In the genomic region with DNA sequence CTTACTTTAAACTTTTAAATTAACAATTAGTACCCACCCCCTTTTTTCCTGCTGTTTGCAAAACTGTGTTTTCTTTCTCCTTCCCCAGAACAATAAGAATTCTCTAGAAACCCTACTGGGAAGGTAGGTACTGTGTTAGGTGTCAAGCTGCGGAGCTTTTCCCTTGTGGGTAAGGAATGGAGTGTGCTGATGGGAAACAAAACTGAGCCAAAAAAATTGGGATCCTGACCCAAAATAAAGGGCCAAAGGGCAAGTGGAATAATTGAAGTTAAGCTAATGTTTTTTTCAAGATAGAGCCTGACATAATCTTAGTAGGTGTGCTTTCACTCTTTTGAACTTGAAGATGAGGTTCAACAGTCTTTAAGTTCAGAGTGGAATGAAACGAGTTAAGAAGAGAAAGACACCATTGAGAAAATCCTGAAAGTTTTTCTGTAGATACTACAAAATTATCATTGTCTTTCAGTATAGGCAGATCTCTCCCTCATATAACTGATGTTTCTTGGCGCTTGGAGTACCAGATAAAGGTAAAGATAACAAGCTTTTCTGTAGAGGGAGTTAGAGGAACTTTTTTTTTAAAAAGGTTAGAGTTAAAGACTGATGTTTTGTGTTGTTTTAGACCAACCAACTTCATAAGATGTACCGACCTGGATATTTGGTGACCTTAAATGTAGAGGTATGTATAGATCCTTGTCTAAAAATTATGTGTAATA, we compare ENCODE assay signal across 19 mouse cellular contexts. TPM values are rescaled to one million over a fixed set of nuclear protein-coding genes. Genes with fewer than 3 reads are reported as not detected.
DNase-seq lines count a peak whose midpoint lies in the region; ATAC-seq and TF ChIP-seq lines count a peak whose summit lies in the region.
"Had no signal": no experiment of that assay in that cellular context is flagged by ENCODE, and none has a peak within 500 bp of the region (broad histone marks: within the 10 kb centered on the region; RNA-seq: fewer than 3 reads in every experiment).

No protein-coding gene starts in this region.

- TF ChIP-seq POLR2A in liver, adult 2 months (IDR thresholded peaks at IDR 0.05; ENCODE audit: extremely low read depth, insufficient read depth, low read length): no peak
- TF ChIP-seq POLR2A in brain, embryonic 14.5 days (IDR thresholded peaks at IDR 0.05; ENCODE audit: borderline replicate concordance, extremely low read depth, insufficient read depth, insufficient read length, poor library complexity, severe bottlenecking): no peak

- 70% methylated on average over 4 of the region's 4 CpGs for WGBS in forebrain, embryonic 14.5 days
- 81% methylated on average over 4 of the region's 4 CpGs for WGBS in forebrain, postnatal 0 days
- 75% methylated on average over 4 of the region's 4 CpGs for WGBS in liver, adult 2 months

- ATAC-seq in forebrain, embryonic 14.5 days: no peak
- no peak for ATAC-seq in forebrain, postnatal 0 days
- ATAC-seq: activated CD4-positive, CD25-positive, alpha-beta regulatory T cell, adult 4 months; hindbrain, postnatal 0 days had no signal

- TF ChIP-seq CTCF in forebrain, postnatal 0 days (IDR thresholded peaks at IDR 0.05; ENCODE audit: low read depth): no peak
- no peak for TF ChIP-seq CTCF in liver, adult 2 months (IDR thresholded peaks at IDR 0.05; ENCODE audit: low read depth, low read length)
- no peak for TF ChIP-seq CTCF in brain, embryonic 14.5 days (IDR thresholded peaks at IDR 0.05; ENCODE audit: borderline replicate concordance, extremely low read depth, insufficient read depth, insufficient read length)

- H3K9ac ChIP-seq in forebrain, embryonic 14.5 days (ENCODE audit: low read length): no peak overlapping the region
- no peak overlapping the region for H3K9ac ChIP-seq in forebrain, postnatal 0 days
- no peak overlapping the region for H3K9ac ChIP-seq in liver, adult 2 months (ENCODE audit: low read depth, low read length)
- H3K9ac ChIP-seq: heart, embryonic 15.5 days; neural tube, embryonic 12.5 days had no signal

- peaks cover 5% of the 10 kb centered on the region; the same call in 1 of the 2 replicates for H3K79me2 ChIP-seq in liver, adult 2 months (ENCODE audit: control insufficient read depth, insufficient read depth, low read length)

- 0 out of 2 replicates have a peak overlapping the region, but pooled peaks have one; percentile 1 for H3K4me2 ChIP-seq in forebrain, embryonic 14.5 days (ENCODE audit: low read length)
- H3K4me2 ChIP-seq in forebrain, postnatal 0 days (ENCODE audit: low read depth): no peak overlapping the region

- peaks cover 8% of the 10 kb centered on the region; the same call in 1 of the 2 replicates for H3K4me1 ChIP-seq in forebrain, embryonic 14.5 days (ENCODE audit: control insufficient read depth, insufficient read depth, low read length)
- 0 out of 2 replicates have a peak, but pooled peaks cover 11% of the 10 kb centered on the region for H3K4me1 ChIP-seq in forebrain, postnatal 0 days (ENCODE audit: insufficient read depth)
- H3K4me1 ChIP-seq in liver, adult 2 months (ENCODE audit: control insufficient read depth, insufficient read depth, low read length): peaks cover 12% of the 10 kb centered on the region

- DNase-seq in forebrain, embryonic 14.5 days (ENCODE audit: low spot score): no peak
- DNase-seq in forebrain, postnatal 0 days: no peak
- peak; percentile 65 for DNase-seq in liver, adult 2 months (ENCODE audit: extremely low read depth, low read depth, low spot score)
- no peak for DNase-seq in liver
- peak; percentile 3 for DNase-seq in 3T3-L1 (ENCODE audit: low read depth, low spot score)
- DNase-seq in brain, embryonic 14.5 days (ENCODE audit: low read depth): peak; percentile 5
- no peak for DNase-seq in layer of hippocampus, adult 9-10 months (ENCODE audit: low spot score)
- no peak for DNase-seq in right cerebral cortex, postnatal 4 days
- DNase-seq: B cell, adult 2 months; cerebellum, adult 11-12 months; kidney, postnatal 4 days had no signal

- no peak overlapping the region for H3K4me3 ChIP-seq in forebrain, embryonic 14.5 days (ENCODE audit: low read depth, low read length)
- H3K4me3 ChIP-seq in forebrain, postnatal 0 days (ENCODE audit: low read depth, low read length): no peak overlapping the region
- H3K4me3 ChIP-seq in liver, adult 2 months (ENCODE audit: insufficient read depth, low read depth, low read length): no peak overlapping the region
- H3K4me3 ChIP-seq: heart, embryonic 15.5 days; neural tube, embryonic 12.5 days had no signal

- no peaks in the 10 kb centered on the region; the same call in 1 of the 2 replicates for H3K36me3 ChIP-seq in forebrain, embryonic 14.5 days (ENCODE audit: control insufficient read depth, insufficient read depth, low read length)
- H3K36me3 ChIP-seq in forebrain, postnatal 0 days (ENCODE audit: insufficient read depth): no peaks in the 10 kb centered on the region
- H3K36me3 ChIP-seq in liver, adult 2 months (ENCODE audit: control insufficient read depth, insufficient read depth, low read length): no peaks in the 10 kb centered on the region
- H3K36me3 ChIP-seq: heart, embryonic 15.5 days; neural tube, embryonic 12.5 days had no signal

- H3K9me3 ChIP-seq in forebrain, embryonic 14.5 days (replicated peaks; ENCODE audit: control insufficient read depth, low read length): no peaks in the 10 kb centered on the region
- H3K9me3 ChIP-seq in forebrain, postnatal 0 days (ENCODE audit: low read length): no peaks in the 10 kb centered on the region
- H3K9me3 ChIP-seq: G1E; heart, embryonic 15.5 days; neural tube, embryonic 12.5 days had no signal

- peaks cover 8% of the 10 kb centered on the region for H3K27me3 ChIP-seq in forebrain, embryonic 14.5 days (replicated peaks; ENCODE audit: control insufficient read depth, insufficient read depth, low read length)
- H3K27me3 ChIP-seq in forebrain, postnatal 0 days (ENCODE audit: insufficient read depth, low read length): 0 out of 2 replicates have a peak, but pooled peaks cover 4% of the 10 kb centered on the region
- peaks cover 9% of the 10 kb centered on the region for H3K27me3 ChIP-seq in liver, adult 2 months (ENCODE audit: control insufficient read depth, insufficient read depth, low read length)

- H3K27ac ChIP-seq in forebrain, embryonic 14.5 days (ENCODE audit: low read depth, low read length): no peak overlapping the region
- no peak overlapping the region for H3K27ac ChIP-seq in forebrain, postnatal 0 days (ENCODE audit: low read depth, low read length)
- H3K27ac ChIP-seq in liver, adult 2 months (replicated peaks; ENCODE audit: insufficient read depth, low read depth, low read length): no peak overlapping the region
- H3K27ac ChIP-seq: heart, embryonic 15.5 days; hindbrain, postnatal 0 days; neural tube, embryonic 12.5 days; stomach, postnatal 0 days had no signal

RNA-seq across cellular contexts. Expression of a gene that starts 2.2 kb away (rescaled TPM):
- 291 TPM in 2 replicates for polyA plus RNA-seq in forebrain, embryonic 14.5 days (2014; fragmentation: Nextera tagmentation; extraction: Ambion mirVana)
- 164 and 184 TPM in 2 replicates for total RNA-seq in forebrain, postnatal 0 days (2014; rRNA removed)
- polyA plus RNA-seq in forebrain, postnatal 0 days (2015; fragmentation: Nextera tagmentation; extraction: Ambion mirVana): 256 and 334 TPM in 2 replicates
- 113 and 127 TPM in 2 replicates for total RNA-seq in liver, adult 2 months (2014; rRNA removed)
- polyA plus RNA-seq in liver, adult 2 months (2012; rRNA removed): 80.1 and 86.5 TPM in 2 replicates
- 114 and 143 TPM in 2 replicates for polyA plus RNA-seq in brain, embryonic 14.5 days (2012; rRNA removed)

RNA-seq across cellular contexts. Expression of a gene that starts 2.5 kb away (rescaled TPM):
- 45.8 and 48.9 TPM in 2 replicates for polyA plus RNA-seq in forebrain, embryonic 14.5 days (2014; fragmentation: Nextera tagmentation; extraction: Ambion mirVana)
- total RNA-seq in forebrain, postnatal 0 days (2014; rRNA removed): 92.2 and 94.7 TPM in 2 replicates
- 17.4 and 21.4 TPM in 2 replicates for polyA plus RNA-seq in forebrain, postnatal 0 days (2015; fragmentation: Nextera tagmentation; extraction: Ambion mirVana)
- 19.9 and 20.4 TPM in 2 replicates for total RNA-seq in liver, adult 2 months (2014; rRNA removed)
- polyA plus RNA-seq in liver, adult 2 months (2012; rRNA removed): 8.1 and 8.3 TPM in 2 replicates
- 75.4 and 93.2 TPM in 2 replicates for polyA plus RNA-seq in brain, embryonic 14.5 days (2012; rRNA removed)

RNA-seq across cellular contexts. Expression of a gene that starts 19.5 kb away (rescaled TPM):
- polyA plus RNA-seq in forebrain, embryonic 14.5 days (2014; fragmentation: Nextera tagmentation; extraction: Ambion mirVana): 0.09 and 0.18 TPM in 2 replicates
- total RNA-seq in forebrain, postnatal 0 days (2014; rRNA removed): not detected in 2 replicates
- polyA plus RNA-seq in forebrain, postnatal 0 days (2015; fragmentation: Nextera tagmentation; extraction: Ambion mirVana): 0.06 and 0.21 TPM in 2 replicates
- not detected in 2 replicates for total RNA-seq in liver, adult 2 months (2014; rRNA removed)
- 0.20 TPM in 1 of 2 replicates, not detected in the other for polyA plus RNA-seq in liver, adult 2 months (2012; rRNA removed)
- polyA plus RNA-seq in brain, embryonic 14.5 days (2012; rRNA removed): 0.06 and 0.12 TPM in 2 replicates
- total RNA-seq: granulocyte monocyte progenitor cell, adult 5-6 weeks; hindbrain, postnatal 0 days had no signal
- polyA plus RNA-seq: activated CD4-positive, CD25-positive, alpha-beta regulatory T cell, adult 4 months; limb, embryonic 11.5 days had no signal

Comparison
In these comparisons a context has a peak if more than half of its experiments do, and no peak if none do; other contexts are left out.
1. DNase-seq: peak in liver, adult 2 months (single experiment), 3T3-L1 (single experiment) and brain, embryonic 14.5 days (single experiment); none in forebrain, embryonic 14.5 days (single experiment), forebrain, postnatal 0 days (single experiment), liver (single experiment), layer of hippocampus, adult 9-10 months (single experiment) and right cerebral cortex, postnatal 4 days (single experiment).